Mouse (Mus musculus) lung, postnatal 25 days (tissue): Measurements from ENCODE around the gene Prps1.
A peak's percentile ranks its signal among the peaks of the same experiment; 100 is the strongest.
"Not testable (repeated sequence)": the region's sequence is repeated elsewhere in the genome, so short reads cannot be mapped to it uniquely, and the experiment has no call there.

Source experiments
- DNase-seq: peaks from one replicate; pipeline ENCODE4 v3.0.0; 2022; ENCODE audit warnings: low spot score

The Prps1 gene

GRCm38 (mm10) chrX:140456279-140456731, at the start of gene Prps1:
Prps1 (plus strand) TSS chrX:140456613.
- peak; percentile 85 for DNase-seq

GRCm38 (mm10) chrX:140407593-140407992, 48.8 kb upstream of the Prps1 start:
- DNase-seq = no peak

- no peak for DNase-seq
These were observed 37.9 kb upstream of the Prps1 start for GRCm38 (mm10) chrX:140418467-140418866.

DNA sequence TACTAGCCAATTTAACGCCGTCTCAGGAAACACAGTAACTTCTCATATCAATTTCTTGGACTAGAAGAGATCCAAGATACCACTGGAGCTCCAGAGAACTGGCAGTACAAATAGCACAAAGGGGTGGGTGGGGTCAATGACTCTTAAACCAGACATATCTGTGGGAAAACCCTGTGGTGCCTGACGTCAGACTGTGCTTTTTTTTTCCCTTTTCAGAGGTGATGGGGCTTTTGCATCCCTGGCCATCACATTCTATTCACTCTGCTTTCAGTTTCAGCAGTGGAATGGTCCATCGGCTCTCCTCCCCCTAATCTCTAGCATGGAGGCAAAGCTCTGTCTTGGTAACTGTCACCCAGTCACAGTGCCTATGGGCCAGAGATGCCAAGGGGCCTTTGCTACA, 29.3 kb upstream of the Prps1 start:
- DNase-seq = no peak

- peak; percentile 12 for DNase-seq
These were observed 28.2 kb upstream of the Prps1 start for GRCm38 (mm10) chrX:140428252-140428651.

DNA sequence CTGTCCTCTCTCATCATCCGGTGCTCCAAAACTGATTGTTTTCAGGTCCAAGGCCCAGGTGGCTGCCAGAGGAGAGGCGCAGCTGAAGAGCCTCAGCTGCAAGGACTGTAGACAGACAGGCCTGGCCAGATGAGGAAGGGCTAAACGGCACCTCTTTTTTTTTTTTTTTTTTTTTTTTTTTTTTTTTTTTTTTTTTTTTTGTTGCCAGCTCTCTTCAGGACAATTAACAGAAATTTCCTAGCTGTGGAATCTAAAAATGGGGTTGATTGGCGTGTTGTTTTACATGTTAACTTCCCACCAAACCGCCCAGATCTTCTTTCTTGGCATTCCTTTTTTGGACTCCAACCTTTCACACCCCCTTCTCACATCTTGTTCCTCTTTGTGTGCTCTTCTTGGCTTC, 26.4 kb upstream of the Prps1 start:
- no peak for DNase-seq

DNA sequence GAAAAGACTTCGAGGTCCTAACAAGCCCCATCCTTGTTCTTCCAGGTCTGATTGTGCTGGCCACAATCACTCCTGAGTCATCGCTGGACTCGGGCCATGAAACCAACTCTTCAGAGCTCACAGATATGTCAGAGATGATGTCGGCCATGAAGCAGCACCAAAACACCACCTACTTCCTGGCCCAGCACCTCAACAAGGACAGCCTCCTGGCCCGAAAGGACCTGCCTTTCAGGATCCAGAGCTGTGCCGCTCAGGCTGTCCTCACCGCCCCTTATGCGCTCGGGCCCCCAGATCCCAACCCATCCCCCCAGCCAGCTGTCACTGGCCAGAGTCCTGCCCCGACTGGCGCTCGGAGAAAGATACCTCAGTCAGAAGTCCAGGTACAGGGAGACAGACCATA, 25.9 kb upstream of the Prps1 start:
- no peak for DNase-seq

DNA sequence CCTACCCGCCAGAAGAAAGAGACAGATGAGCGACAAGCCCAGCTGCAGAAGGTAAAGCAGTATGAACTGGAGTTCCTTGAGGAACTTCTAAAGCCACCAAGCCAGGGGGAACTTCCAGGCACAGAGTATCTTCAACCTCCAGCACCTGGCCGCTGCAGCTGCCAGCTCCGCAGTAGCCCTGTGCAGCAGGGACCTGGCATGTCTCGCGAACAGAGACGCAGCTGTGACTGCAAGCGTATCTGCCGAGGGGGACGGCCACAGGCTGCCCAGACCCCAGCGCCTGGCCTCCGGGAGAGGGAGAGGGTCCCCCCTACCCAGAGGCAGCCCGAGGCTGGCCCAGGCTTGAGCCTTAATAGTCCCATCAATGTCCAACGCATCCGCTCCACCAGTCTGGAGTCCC, 24.4 kb upstream of the Prps1 start:
- DNase-seq = no peak

GRCm38 (mm10) chrX:140432786-140433185, 23.6 kb upstream of the Prps1 start:
- no peak for DNase-seq

- DNase-seq = no peak
These were observed 18.5 kb upstream of the Prps1 start for GRCm38 (mm10) chrX:140437906-140438305.

- DNase-seq = no peak
These were observed 10.9 kb upstream of the Prps1 start for GRCm38 (mm10) chrX:140445551-140445950.

DNA sequence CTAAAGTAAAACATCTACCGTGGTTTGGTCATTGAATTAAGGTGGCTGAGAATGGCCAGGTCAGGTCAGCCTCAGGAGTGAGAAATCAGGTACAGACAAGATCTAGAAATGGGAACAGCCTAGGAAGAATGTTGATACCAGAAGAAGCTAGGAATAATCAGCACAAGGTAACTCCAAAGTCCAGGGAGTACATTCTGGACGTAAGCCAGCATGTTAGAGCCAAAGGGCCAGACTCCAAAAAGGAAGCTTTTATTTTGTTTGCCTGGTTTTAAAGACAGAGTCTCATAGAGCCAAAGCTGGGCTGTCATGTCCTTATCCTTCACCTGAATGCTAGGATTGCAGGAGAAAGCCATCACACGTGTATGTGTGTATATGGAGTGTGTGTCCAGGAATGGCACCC, 6.3 kb upstream of the Prps1 start:
- DNase-seq = no peak

DNA sequence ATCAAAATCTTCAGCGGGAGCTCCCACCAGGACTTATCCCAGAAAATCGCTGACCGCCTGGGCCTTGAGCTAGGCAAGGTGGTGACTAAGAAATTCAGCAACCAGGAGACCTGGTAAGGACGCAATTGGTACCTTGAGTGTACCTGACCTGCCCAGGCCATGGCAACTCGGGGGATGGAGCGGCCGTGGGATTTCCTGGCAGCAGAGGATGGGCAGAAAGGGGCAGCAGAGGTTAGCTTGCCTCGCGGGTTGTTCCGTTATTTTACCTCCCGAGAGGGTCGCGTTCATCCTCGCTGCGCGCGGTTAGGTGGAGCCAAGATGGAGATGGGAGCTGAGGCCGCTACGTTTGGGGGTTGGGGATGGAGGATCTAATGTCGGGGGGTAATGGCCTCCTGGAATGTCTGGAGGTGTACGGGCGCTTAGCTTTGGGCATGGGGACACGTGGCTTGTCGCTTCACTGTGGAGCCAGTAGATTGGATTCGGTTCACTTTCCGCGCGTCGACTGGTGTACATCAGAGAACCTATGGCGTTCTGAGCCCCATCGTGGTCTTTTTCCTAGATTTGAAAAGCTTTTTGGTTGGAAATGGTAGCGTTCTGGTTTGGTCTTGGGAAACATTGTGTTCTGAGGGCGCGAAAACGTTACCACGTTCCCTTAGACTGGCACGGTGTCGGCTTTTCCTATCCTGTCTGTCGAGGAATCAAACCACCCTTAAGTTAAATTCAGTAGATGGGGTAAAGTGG, 508 bp downstream of the Prps1 start:
- no peak for DNase-seq

GRCm38 (mm10) chrX:140457502-140457901, 1.1 kb downstream of the Prps1 start:
- DNase-seq = no peak

DNA sequence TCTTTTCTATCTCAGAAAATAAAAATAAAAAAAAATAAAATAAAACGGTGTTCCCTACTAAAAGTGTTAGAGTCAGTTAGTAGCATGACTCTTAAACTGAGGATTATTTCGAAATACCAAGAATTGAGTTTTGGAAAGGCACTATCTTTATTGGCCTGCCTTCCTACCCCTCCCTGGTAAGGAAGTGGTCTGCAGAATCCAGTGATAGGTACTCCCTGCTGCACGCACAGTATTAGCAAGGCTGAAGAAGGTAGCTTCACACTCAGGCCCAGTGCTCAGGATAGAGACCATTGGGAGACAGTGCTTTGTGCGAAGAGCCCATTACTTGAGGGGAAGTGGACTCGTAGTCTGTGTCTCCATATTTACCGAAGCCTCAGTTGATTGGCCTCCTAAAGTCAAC, 21.8 kb downstream of the Prps1 start:
- DNase-seq = no peak

DNA sequence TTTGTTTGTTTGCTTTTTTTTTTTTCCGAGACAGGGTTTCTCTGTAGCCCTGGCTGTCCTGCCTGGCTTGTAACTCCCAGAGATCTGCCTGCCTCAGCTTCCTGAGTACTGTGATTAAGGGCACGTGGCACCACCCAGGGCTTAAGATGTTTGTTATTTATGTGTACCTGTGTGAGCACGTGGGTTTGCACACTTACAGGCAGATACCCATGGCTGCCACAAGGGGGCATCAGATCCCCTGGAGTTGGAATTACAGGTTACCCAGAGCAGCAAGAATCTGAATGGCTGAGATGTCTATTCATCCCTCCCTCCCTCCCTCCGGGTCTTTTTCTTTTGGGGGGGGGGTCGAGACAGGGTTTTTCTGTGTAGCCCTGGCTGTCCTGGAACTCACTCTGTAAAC, 22.8 kb downstream of the Prps1 start:
- peak; percentile 47 for DNase-seq

DNA sequence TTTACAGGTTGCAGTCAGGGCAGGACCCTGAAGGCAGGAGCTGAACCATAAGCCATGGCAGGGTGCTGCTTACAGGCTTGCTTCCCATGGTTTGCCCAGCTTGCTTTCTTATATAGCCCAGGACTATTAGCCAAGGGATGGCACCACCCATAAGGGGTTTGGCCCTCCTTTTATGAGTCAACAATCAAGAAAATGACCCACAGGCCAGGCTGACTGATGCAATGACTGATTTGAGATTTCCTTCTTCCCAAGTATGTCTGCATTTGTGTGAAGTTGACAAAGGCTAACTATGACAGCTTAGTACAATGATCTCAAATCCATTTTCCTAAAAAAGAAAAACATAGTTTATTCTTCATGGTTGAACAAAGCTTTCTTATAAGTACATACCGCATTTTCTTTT, 32.8 kb downstream of the Prps1 start:
- DNase-seq = no peak

GRCm38 (mm10) chrX:140490203-140490602, 33.8 kb downstream of the Prps1 start:
- DNase-seq = no peak

- peak; percentile 77 for DNase-seq
These were observed 35.6 kb downstream of the Prps1 start for GRCm38 (mm10) chrX:140491884-140492571.

- DNase-seq = no peak
These were observed 37.2 kb downstream of the Prps1 start for GRCm38 (mm10) chrX:140493527-140494029.

- DNase-seq = no peak
These were observed 37.8 kb downstream of the Prps1 start for GRCm38 (mm10) chrX:140494170-140494569.

DNA sequence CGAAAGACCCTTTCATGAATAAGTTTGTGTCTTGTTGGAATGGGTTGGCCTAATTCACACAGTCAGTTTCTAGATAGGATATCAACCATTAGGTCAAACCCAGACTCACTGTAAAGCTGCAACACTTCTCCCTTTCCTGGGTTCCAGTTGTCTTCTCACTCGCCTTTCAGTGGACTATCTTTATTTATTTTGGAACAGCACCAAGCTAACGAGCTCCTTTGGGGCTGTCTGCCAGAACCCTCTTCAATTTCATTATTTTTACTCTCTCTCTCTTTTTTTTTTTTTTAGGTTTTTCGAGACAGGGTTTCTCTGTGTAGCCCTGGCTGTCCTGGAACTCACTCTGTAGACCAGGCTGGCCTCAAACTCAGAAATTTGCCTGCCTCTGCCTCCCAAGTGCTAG, 42.0 kb downstream of the Prps1 start:
- not testable (repeated sequence) for DNase-seq

DNA sequence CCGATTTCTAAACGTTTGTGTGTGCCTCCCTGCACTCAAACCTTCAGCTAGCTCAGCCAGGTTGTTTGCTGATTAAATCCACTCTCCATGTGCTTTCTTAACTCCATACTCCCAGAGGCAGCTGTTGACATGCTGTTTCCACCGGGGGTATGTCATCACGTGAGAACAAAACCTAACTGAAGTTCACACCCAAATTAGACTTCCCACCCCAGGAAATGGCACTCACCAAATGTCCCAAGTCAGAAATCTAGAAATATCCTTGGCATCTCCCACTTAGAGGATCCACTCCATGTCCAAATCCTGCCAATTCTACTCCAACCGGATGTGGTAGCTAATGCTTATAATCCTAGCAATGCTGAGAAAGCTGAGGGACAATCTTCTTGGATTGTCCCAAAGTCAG, 43.9 kb downstream of the Prps1 start:
- DNase-seq = no peak
